Mouse (Mus musculus) olfactory bulb, adult 2 months (tissue): ENCODE data around the gene Lsm5. TPM values are rescaled to one million over a fixed set of nuclear protein-coding genes. Genes with fewer than 3 reads are reported as not detected.

Source experiments
- H3K27ac ChIP-seq: fragments of 200-500 bp; 2 replicates; pipeline ENCODE4 v1.5.1; 2012; ENCODE audit warnings: low read depth, low read length; ENCODE audit not compliant: insufficient read depth
- H3K4me1 ChIP-seq: fragments of 200-500 bp; 2 replicates; pipeline ENCODE4 v1.6.1; 2012; ENCODE audit warnings: low read length; ENCODE audit not compliant: control insufficient read depth, insufficient read depth
- H3K4me3 ChIP-seq: fragments of 200-500 bp; 2 replicates; pipeline ENCODE4 v1.5.1; 2012; ENCODE audit warnings: mild to moderate bottlenecking, low read depth, low read length, moderate library complexity; ENCODE audit not compliant: insufficient read depth
- CTCF ChIP-seq: fragments of 200-500 bp; IDR thresholded peaks from 2 replicates; pipeline ENCODE4 v1.5.1; 2012; ENCODE audit warnings: low read depth, mild to moderate bottlenecking, low read length, moderate library complexity; ENCODE audit not compliant: insufficient read depth
- POLR2A ChIP-seq: fragments of 200-500 bp; IDR thresholded peaks from 2 replicates; pipeline ENCODE4 v1.6.1; 2012; ENCODE audit warnings: mild to moderate bottlenecking, low read depth, low read length, moderate library complexity; ENCODE audit not compliant: insufficient read depth
- WGBS: fragments of 180-500 bp; shearing (Covaris S2); methylation state at CpG from one replicate; pipeline ENCODE4 v1.1.7; 2018; 5-methylcytosine and 5-hydroxymethylcytosine counted together
- polyA plus RNA-seq: library from polyadenylated mRNA; stranded (reverse); fragments of >200 nt; gene quantifications from 2 replicates; pipeline ENCODE4 v1.2.4, GENCODE M21; 2012; ENCODE audit warnings: low replicate concordance; ENCODE audit not compliant: missing spikeins, insufficient read depth, insufficient read length

Lsm5 gene
- polyA plus RNA-seq: not detected in 2 replicates

DNA sequence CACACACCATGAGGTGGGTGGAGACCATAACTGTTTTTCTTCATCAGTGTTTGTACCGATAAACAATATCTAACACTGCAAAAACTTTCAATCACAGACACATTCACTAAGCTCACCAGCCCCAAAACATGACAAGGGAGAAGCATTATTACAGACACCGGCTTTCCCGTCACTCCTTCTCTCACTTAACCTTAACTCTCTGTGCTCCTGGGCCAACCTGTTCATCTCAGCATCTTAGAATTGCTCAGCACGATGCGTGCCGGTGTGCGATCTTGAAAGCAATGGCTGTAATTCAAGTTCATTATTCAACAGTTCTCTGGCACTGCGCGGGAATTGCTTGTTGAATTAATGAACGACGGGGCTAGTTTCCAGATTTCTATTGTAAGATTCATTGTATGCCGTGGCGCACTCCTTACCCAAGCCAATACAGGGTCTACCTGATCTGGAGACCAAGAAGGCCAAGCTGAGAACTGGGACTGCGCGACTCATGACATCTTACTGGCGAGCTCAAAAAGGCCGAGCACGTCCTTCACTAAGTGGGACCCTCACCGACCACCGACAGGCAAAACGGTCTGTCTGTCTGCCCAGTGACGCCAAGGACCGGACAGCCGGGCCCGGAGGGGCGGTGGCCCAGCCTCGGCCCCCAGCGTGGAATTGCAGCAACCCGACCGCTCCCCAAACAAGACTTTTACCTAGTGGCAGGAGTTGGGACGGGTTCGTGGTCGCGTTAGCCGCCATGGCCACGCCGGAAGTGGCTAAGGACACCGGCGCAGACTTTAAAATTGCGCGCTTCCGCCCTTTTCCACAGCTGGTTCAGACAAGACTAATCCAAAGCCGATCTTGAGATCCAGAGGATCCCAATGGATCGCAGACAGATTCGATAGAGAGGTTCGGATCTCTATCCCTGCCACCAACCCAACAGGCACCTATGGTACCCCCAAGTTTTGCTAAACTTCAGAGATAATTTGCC lies at the start of gene Lsm5:
Lsm5 (minus strand) TSS at position 780 of the 970 bp plus-strand sequence.
- Histone ChIP-seq H3K4me1 (no peaks in the 10 kb centered on the region), H3K27ac (no peak within 1 kb of the TSS), H3K4me3 (peak within 1 kb of the TSS; percentile 99)
- under 1% methylated on average over 46 of the region's 46 CpGs for WGBS
- TF ChIP-seq POLR2A (0 out of 2 replicates have a peak, but pooled peaks have one; percentile 35), CTCF (no peak)

GRCm38 (mm10) chr6:56753719-56754118 lies 49.2 kb upstream of the Lsm5 start:
- 89% methylated on average over 3 of the region's 3 CpGs for WGBS
- no peak overlapping the region for H3K27ac ChIP-seq
- H3K4me1 ChIP-seq: no peaks in the 10 kb centered on the region
- TF ChIP-seq CTCF: no peak
- no peak for TF ChIP-seq POLR2A
- no peak overlapping the region for H3K4me3 ChIP-seq

- Histone ChIP-seq H3K4me3 (no peak overlapping the region), H3K27ac (no peak overlapping the region), H3K4me1 (no peaks in the 10 kb centered on the region)
- no peak for TF ChIP-seq POLR2A
- TF ChIP-seq CTCF: no peak
- WGBS: 25% methylated on average over 5 of the region's 5 CpGs
Observed at GRCm38 (mm10) chr6:56745950-56746543, 41.5 kb upstream of the Lsm5 start.

DNA sequence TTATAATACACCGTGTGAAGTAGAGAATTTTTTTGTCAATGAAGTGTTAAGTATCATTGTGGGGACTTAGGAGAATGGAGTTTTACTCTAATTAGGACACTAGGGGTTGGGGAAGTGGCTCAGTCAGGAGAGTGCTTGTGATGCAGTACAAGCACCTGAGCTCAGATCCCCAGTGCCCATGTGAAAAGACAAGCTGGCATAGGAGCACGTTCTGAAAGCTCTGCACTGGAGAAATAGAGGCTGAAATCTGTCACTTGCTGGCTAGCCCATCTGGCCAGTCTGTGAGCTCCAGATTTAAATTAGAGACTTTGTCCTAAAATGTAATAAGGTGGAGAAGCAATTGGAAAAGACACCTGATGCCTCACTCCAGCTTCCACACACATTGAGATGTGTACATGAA lies 28.0 kb upstream of the Lsm5 start:
- TF ChIP-seq CTCF: no peak
- TF ChIP-seq POLR2A: no peak
- Histone ChIP-seq H3K4me1 (no peaks in the 10 kb centered on the region), H3K4me3 (no peak overlapping the region), H3K27ac (no peak overlapping the region)
- WGBS: 62% methylated on average over 2 of the region's 2 CpGs

DNA sequence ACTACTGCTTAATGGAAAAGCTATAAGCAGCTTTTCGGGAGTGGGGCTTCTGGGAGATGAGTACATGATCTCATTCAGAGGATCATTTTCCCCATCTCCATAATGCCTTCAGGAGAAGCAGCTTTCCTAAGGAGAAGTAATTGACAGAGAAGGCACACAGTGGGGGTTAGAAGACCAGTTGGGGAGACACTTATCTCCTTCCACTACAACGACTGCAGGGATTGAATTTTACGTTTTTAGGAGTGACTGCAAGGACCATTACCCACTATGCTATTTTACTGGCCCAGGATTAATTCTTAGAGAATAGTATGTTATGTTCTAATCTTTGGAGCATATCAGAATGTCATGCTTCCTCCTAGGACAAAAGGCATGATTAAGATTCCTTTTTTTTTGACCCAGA lies 16.4 kb upstream of the Lsm5 start:
- no peak overlapping the region for H3K4me3 ChIP-seq
- no peak overlapping the region for H3K27ac ChIP-seq
- TF ChIP-seq CTCF: no peak
- no peak for TF ChIP-seq POLR2A
- no peaks in the 10 kb centered on the region for H3K4me1 ChIP-seq
- WGBS: 54% methylated on average over 3 of the region's 3 CpGs

GRCm38 (mm10) chr6:56719071-56719470 lies 14.6 kb upstream of the Lsm5 start:
- H3K27ac ChIP-seq: no peak overlapping the region
- TF ChIP-seq POLR2A: no peak
- no peak for TF ChIP-seq CTCF
- WGBS: 45% methylated on average over 1 of the region's 1 CpGs
- H3K4me1 ChIP-seq: no peaks in the 10 kb centered on the region
- H3K4me3 ChIP-seq: no peak overlapping the region

GRCm38 (mm10) chr6:56715270-56715666 lies 10.8 kb upstream of the Lsm5 start:
- H3K27ac ChIP-seq: peak overlapping the region; percentile 90
- no peaks in the 10 kb centered on the region for H3K4me1 ChIP-seq
- WGBS: under 1% methylated on average over 25 of the region's 25 CpGs
- TF ChIP-seq CTCF (0 out of 2 replicates have a peak, but pooled peaks have one; percentile 2), POLR2A (no peak)
- H3K4me3 ChIP-seq: peak overlapping the region; percentile 97

DNA sequence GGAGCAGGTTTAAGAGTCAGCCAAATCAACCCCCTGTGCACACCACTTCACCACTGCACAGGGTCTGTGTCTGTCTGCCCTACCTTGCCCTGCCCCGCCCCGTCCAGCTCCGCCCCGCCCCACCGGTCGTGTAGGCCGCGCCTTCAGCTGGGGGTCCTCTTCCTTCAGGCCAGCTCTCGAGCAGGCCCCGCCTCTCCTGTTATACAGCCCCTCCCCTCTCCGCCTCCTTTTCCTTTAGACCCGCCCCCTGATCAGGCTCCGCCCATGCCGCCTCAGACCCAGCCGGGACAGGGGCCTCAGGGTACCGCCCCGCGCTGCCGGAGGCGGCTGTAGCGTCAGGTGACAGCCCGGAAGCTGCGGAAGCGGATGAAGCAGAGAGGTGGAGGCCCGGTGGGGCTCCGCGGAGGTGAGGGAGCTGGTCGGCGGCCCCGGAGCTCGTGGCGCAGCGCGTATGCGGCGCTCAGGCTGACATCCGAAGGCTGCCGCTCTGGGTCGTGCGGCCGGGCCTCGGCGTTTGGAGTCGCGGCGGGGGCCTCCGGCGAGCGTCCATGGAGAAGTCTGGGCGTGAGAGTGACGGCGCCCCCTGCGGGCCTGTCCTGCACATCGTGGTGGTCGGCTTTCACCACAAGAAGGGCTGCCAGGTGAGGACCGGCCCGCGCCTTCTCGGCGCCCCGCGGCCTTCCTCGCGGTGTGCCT lies 10.2 kb upstream of the Lsm5 start, which contains the start of gene Avl9:
Avl9 (plus strand) TSS at position 326 of the 696 bp plus-strand sequence.
- TF ChIP-seq POLR2A (peak; percentile 82), CTCF (peak; percentile 28; the same call in 1 of the 2 replicates)

More for the DNA sequence above, 10.2 kb upstream of the Lsm5 start, which contains the start of gene Avl9:
- Histone ChIP-seq H3K4me3 (peak within 1 kb of the TSS; percentile 97), H3K4me1 (no peaks in the 10 kb centered on the region), H3K27ac (peak within 1 kb of the TSS; percentile 90)
- WGBS: under 1% methylated on average over 64 of the region's 64 CpGs
